Mouse (Mus musculus) heart, adult 10 weeks (tissue): ENCODE data around the gene Ip6k3. TPM values are rescaled to one million over a fixed set of nuclear protein-coding genes. Genes with fewer than 3 reads are reported as not detected.

ENCODE experiments used
- polyA plus RNA-seq: library from polyadenylated mRNA; stranded (reverse); fragments of 350-450 nt; fragmentation: Illumina TruSeq; extraction: RNeasy Lipid Tissue Mini Kit (QIAGEN cat#74804); gene quantifications from one replicate; pipeline ENCODE4 v1.2.3, GENCODE M21; 2014; ENCODE audit warnings: low read depth, low replicate concordance

Ip6k3 gene
- 10.1 TPM for polyA plus RNA-seq

GRCm38 (mm10) chr17:27167545-27167944, at the start of gene Ip6k3:
Ip6k3 (minus strand) TSS chr17:27167795.

DNA sequence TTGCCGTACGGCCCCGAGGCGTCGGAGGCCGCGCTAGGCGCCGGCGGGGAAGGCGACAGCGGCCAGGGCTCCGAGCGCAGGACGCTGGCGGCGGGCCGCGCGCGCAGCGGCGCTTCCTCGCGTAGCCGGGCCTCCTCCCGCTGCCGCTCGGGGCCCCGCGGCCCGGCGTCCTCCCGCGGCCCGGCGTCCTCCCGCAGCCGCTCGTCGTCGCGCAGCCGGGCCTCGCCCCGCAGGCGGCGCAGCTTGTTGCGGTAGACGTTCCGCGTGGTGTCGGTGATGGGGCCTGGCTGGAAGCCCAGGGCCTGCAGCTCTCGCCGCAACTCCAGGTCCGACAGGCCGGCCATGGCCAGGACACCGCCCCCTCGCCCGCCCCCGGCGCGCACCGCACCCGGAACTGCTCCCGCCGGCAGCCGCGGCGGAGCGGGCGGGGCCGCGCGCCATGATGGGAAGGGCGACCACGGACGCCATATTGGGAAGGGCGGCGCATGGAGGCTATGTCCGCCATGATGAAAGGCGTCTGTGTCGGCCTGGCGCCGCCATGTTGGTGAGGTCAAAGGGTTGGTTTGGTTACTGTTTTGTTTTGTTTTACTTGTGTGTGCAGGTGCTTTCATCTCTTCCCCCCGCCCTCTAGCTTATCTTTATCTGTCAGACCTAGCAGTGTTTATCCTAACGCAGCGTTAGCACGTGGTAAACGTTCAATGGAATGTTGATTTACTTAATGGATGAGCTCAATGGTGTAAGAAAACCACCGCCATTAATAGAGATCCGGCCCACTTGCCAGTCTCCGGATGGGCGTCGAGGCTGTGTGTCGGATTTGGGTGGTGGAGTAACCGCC, 36.7 kb upstream of the Ip6k3 start, which contains the start of gene Lemd2:
Lemd2 (minus strand) TSS at position 395 of the 835 bp plus-strand sequence.

DNA sequence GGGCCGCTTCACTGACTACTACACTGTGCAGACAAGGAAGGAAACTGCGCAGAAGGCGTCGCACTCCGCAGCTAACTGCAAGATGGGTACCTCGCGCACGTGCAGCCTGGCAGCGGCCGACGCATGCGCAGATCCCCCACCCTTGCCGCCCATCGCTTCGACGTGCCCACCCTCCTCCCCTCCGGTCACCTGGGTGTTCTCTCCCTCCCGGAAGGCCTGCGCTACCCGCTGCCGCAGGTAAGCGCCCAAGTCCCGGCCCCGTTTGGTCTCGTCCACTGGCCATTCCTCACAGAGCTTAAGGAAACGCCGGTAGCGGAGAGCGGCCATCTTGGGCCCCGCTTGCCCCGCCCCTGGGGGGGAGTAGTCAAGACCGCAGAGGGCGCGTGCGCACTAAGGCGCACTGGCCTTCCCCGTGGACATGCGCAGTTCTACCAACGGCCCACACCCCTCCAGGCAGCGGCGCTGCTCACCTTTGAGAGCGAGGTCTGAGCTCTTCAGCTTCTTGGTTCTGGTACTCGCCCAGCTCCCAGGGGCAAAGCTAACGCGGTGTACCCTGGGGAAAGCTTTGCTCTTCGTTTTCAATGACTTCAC, 33.9 kb downstream of the Ip6k3 start, which contains the start of gene Uqcc2:
Uqcc2 (minus strand) TSS at position 366 of the 591 bp plus-strand sequence.

Other genes with a start within 250 kb of the Ip6k3 start
- gene Phf1, start 234.7 kb downstream of the Ip6k3 start, polyA plus RNA-seq, result 36.0 TPM
- 104 TPM for gene Cuta, start 228.2 kb downstream of the Ip6k3 start, polyA plus RNA-seq
- gene Syngap1, start 226.5 kb downstream of the Ip6k3 start, polyA plus RNA-seq, result 5.7 TPM
- not detected for gene Zbtb9, start 194.6 kb downstream of the Ip6k3 start, polyA plus RNA-seq
- gene Bak1, start 138.8 kb downstream of the Ip6k3 start, polyA plus RNA-seq, result 15.3 TPM
- gene Itpr3, start 110.5 kb downstream of the Ip6k3 start, polyA plus RNA-seq, result 3.2 TPM
- gene Uqcc2, start 33.9 kb downstream of the Ip6k3 start, polyA plus RNA-seq, result 369 TPM
- gene Lemd2, start 36.7 kb upstream of the Ip6k3 start, polyA plus RNA-seq, result 34.4 TPM